Mouse (Mus musculus) gastrocnemius, postnatal 14 days (tissue): ENCODE results near the gene Hspb9. TPM values are rescaled to one million over a fixed set of nuclear protein-coding genes. Genes with fewer than 3 reads are reported as not detected.
A peak's percentile ranks its signal among the peaks of the same experiment; 100 is the strongest.

Experiments
- DNase-seq: peaks from one replicate; pipeline ENCODE4 v3.0.0; 2021; ENCODE audit warnings: mixed read lengths
- intact Hi-C: fragments of 180-260 bp; cut with DNase I; formaldehyde crosslinking; loops from one replicate; pipeline ENCODE4 v1.15.1; 2025; ENCODE audit warnings: low total_unique reads
- long read RNA-seq, 2 experiments: library from polyadenylated mRNA; stranded (forward); transcript quantifications; one replicate each; pipeline ENCODE4 v2.0.0; 2021
- total RNA-seq, 2 experiments: library from RNA; stranded (reverse); gene quantifications; 2 replicates each; pipeline ENCODE4 v1.2.3; 2021

Hspb9 gene
- not detected for total RNA-seq
- long read RNA-seq, experiment 1, result 0 reads
- long read RNA-seq, experiment 2, result 0 reads

DNA sequence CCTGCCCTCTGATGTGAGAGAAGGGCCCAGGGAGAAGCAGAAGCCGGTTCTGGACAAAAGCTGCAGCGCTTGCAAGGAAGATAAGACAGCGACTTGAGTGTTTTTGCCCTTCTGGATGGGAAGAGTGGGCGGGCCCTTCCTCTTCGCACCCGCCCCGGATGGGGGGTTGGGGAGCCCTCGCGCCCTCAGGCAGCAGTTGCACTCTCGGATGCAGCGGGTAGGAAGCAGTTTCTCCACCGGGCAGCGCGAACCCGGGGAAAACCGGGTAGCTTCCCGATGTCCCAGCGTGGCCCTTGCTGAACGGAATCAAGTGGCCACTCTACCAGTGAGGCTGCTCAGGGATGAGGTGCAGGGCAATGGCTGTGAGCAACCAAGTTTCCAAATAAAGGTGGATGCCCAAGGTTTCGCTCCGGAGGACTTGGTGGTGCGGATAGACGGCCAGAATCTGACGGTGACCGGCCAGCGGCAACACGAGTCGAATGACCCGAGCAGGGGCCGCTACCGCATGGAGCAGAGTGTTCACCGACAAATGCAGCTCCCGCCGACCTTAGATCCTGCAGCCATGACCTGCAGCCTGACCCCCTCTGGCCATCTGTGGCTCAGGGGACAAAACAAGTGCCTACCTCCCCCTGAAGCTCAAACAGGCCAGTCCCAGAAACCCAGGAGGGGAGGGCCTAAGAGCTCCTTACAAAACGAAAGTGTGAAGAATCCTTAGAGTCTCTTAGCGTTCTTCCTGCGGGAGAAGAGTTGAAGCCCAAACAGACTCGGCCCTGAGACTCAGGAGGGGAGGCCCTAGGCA, at the start of gene Hspb9:
Gene Hspb9 (plus strand): TSS at position 116 of the 799 bp plus-strand sequence.
- peak; percentile 70 for DNase-seq

GRCm38 (mm10) chr11:100671049-100671448, 42.6 kb upstream of the Hspb9 start:
- intact Hi-C loops, result no loop called here
- no peak for DNase-seq

More for the DNA sequence above, at the start of gene Hspb9:
- intact Hi-C loops, result loop anchor here (2.0 kb wide), 1 partner anchor 47 kb away; no protein-coding TSS in a partner anchor

DNA sequence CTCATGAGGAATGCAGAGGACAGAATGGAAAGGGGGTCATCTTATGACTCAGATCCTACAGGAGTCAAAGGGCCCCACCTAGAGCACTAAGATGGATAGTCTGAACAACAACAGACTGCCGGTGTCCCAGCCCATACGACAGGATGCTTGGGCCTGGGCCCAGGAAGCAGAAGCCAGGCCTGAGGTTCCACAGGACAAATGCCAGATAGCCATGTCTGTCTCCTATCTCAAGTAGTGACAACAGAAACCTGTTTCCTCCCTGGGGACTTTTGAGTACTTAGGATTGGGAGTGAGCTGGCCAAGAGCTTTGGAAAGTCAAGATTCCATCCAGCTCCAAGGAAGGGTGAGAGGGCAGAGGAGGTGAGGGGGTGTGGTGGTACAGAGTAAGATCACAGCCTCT, 41.7 kb upstream of the Hspb9 start:
- intact Hi-C loops, result no loop called here
- DNase-seq, result no peak

DNA sequence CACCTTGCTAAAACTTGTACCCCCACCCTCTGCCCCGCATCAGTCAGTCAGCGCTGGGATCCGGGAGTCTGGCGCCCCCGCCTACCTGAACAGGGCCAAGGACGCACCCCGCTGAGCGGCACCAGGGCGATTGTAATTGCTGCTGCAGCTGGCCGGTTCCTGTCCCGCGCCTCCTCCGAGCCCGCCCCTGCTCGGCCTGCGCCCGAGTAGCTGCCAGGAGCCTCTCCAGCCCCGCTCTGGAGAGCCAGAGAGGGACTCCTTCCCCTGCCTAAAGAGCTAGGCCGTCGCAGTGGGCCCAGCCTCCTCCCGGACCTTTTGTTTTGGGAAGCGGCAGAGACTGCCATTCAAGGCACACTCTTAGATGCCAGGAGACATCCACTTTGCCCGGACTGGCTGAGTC, 40.5 kb upstream of the Hspb9 start:
- peak; percentile 84 for DNase-seq
- intact Hi-C loops, result no loop called here

DNA sequence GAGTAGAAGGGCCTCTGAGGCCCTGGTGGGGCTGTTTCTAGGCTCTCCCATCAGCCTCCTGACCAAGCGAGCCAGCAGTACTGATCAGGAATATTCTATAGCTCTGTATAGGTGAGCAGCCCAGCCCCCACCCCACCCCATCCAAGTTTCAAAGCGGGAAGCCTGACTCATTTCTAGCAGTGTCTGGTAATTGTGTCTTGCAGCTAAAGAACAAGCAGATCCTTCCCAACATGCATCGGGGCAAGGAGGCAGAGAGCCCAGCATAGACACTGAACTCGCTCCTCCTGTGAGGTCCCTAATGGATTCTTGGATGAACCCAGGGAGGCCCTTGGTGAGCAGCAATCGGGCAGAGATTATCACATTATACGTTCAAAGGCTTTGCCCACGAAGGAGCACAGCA, 35.8 kb upstream of the Hspb9 start:
- DNase-seq, result no peak
- intact Hi-C loops, result no loop called here

DNA sequence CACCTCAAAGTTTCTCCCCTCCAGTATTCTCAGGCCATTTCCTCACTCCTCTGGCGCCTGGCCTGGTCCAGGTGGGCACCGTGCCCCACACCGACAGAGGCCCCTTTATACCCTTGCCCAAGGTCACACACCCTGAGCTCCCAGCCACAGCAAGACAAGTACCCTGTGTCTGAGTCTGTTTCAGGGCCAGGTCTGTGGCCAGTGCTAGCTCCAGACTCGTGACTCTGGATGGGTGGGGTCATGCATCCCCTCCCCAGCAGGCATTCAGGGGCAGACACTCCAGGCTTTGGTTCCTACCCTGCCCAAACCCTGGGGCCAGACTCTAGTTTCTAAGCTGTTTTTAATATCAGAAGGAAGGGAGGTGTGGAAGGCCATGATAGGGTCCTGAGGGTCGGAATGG, 31.8 kb upstream of the Hspb9 start:
- intact Hi-C loops, result no loop called here
- no peak for DNase-seq

- DNase-seq, result no peak
- intact Hi-C loops, result no loop called here
These were observed 31.1 kb upstream of the Hspb9 start for GRCm38 (mm10) chr11:100682526-100682925.

DNA sequence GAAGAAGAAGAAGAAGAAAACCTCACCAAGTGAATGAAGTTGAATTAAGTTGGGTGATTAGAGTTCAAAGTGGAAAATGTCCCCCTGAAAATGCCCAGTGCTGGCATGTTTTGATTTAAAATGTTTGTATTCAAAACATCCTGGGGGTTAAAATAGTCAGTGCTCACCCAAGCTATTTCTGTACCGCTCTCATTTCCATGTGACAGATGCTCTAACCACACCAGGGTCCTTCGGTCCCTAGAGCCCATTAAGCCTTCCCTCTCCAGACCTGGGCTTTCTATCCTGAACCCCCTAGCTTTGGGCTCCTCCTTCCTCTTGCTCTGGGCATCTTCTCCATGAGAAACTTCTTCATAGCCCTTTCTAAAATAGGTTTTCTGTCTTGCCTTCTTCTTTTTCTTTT, 29.6 kb upstream of the Hspb9 start:
- intact Hi-C loops, result no loop called here
- no peak for DNase-seq

DNA sequence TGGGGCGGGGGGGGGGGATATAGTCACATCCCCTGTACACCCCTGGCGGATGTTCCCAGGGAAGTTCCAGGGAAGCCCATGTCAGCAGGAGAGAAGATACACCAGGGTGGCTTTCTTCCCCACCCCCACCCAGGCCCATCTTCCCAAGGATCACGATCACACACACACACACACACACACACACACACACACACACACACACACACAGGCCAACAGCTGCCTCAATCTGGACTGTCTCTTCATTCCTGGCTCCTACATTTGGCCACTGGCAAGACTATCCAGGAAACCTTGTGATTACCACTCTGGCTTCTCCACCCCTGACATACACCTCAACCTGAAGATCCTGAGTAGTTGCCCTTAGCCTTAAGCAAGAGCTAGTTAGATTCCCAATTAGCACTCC, 28.3 kb upstream of the Hspb9 start:
- intact Hi-C loops, result no loop called here
- no peak for DNase-seq

DNA sequence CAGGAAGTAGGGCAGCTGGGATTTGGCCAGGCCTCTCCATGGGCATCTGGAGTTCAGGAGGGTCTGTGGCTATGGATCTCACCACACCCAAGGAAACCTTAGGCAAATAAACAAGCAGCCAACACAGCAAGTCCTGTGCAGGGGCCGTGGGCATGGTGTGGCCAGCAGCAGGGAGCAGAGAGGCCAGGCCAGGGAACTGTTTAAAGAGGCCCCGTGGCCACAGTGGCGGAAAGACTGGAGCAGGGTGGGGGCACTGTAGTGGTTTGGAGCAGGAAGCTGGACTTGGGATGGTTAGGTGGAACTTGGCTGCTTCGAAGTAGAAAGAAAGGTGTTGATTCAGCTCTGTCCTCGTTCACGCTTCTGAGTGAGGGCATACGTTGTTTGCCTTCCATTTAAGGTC, 26.4 kb upstream of the Hspb9 start:
- DNase-seq, result no peak
- intact Hi-C loops, result no loop called here

DNA sequence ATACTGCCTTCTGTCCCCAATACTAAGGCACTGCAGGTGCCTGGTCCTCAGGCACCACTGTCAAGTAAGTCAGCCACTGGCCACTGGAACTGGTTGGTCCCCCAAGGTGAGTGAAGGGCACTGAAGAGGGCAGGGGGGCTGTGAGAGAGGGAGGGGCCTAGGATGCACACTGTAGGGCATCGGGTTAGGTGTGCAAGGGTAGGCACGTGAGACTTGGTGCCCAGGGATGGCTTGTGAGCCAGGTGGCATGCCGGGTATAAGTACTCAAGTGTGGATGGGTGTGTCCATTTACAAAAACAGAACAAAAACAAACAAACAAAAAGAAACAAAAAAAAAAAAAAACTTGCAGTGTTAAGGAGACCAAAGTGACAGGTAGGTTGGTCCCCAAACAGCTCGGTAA, 25.2 kb upstream of the Hspb9 start:
- no peak for DNase-seq
- intact Hi-C loops, result no loop called here

DNA sequence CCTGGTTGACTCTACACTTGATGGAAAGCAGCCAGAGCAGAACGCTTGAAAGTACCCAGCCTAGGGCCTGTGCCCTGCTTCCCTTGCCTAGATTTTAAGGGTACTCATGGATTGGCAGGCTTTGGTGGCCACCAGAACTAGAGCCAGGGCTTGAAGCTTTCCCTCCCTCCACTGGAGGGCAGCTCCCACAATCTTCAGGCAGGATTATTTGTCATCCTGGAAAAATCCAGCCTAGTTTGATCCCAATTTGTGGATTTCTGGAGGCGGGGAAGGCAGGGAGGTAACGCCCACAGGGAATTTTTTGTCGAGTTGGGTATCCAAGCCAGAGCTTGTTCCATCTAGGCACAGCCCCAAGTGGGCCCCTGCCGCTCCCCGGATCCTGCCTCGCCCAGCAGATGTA, 23.3 kb upstream of the Hspb9 start:
- no peak for DNase-seq
- intact Hi-C loops, result no loop called here

DNA sequence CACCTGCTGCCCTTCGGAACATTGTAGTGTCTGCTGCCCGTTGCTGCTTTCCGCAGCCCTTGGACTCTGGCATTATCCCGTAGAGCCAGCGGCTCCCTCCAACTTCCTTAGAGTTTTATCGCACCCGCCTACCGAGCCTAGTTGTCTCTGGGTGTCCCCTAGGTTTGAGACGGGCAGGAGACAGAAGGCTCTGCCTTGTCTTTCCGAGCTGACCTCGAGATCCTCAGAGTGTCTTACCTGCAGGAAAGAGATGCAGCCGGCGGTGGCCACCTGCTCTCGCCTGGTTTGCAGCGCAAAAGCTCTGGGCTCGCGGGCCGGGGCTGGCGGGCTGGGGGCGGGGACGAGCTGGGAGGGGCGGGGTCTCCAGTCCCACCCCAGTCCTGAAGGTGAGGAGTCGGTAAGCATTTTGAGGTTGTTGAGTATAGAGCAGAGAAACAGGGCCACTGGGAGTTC, 21.5 kb upstream of the Hspb9 start, which contains the start of gene Zfp385c:
Gene Zfp385c (minus strand): TSS at position 292 of the 453 bp plus-strand sequence.
- no peak for DNase-seq
- intact Hi-C loops, result no loop called here

DNA sequence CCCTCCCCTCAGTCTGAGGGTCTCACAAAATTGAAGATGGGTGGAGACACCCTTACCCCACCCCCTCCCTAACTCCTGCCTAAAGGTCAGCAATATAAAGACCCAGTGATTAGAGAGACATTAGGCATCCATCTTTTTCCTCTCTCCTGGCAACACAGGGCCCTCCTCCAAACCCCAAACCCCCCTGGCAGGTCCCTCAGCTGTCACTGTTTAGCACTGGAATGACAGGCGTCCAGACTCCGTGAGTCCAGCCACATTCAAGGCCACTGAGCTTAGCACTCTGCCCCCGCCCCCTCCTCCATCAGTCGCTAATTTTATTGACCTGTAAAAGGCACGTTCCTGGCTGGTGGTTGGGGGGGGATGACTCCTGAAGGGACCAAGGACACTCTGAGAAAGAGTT, 20.5 kb upstream of the Hspb9 start:
- DNase-seq, result no peak
- intact Hi-C loops, result no loop called here

DNA sequence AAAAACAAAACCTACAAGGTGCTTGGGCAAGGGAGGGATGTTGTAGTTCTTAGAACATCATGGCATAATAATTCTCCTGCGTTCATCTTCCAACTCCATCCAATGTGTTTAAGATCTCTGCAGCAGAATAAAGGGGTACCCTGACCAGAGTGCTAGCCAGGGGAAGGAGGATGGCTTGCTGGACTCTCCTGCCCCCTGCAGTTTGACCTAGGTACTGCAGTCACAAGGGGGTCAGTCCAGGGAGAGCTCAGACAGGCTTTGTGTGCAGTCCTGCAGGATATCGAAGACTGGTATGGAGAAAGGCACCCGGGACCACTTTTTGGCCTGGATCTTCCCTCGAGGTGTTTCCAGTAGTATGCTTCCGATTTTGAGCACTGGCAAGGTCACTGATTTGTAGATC, 18.7 kb upstream of the Hspb9 start:
- intact Hi-C loops, result no loop called here
- DNase-seq, result peak; percentile 78

DNA sequence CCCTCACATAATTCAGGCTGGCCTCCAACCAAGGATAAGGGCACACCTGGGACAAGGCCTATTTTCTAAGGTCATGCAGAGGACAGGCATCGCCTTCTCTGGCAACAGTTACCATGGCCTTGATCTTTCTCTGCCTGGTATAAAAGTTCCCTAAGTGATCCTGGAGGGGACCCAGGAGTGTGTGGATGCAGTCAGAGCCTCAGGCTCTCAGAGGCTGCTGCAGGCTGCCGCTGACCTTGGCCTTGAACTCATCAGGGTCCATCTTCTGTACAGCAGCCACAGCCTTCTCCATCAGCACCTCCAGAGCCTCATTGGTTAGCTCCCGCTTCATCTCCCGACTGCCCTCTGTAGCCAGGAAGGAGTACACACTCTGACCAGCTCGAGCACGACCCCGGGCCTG, 15.7 kb upstream of the Hspb9 start:
- DNase-seq, result no peak
- intact Hi-C loops, result loop anchor here (2.0 kb wide), 1 partner anchor 67 kb away; no protein-coding TSS in a partner anchor

GRCm38 (mm10) chr11:100700710-100701109, 12.9 kb upstream of the Hspb9 start:
- no peak for DNase-seq
- intact Hi-C loops, result loop anchor here (5.0 kb wide), 1 partner anchor 128 kb away; the partner anchor contains the start of gene Cnp

DNA sequence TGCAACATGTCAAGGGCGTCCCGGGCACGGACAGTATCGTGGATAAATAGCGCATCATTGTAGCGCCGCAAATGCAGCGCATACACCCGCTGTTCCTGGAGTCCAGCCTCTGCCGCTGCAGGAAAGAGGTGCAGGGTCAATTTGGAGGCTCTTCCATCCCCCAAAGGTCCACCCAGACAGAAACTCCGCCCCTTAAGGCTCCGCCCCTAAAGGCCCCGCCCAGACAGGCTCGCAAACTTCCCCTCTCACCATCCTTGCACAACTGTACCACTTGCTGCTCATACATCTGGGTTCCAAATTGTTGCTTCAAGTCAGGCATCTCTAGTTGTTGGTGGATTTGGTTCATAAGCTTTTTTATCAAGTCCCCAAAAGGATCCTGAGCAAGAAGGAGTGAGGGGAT, 12.3 kb upstream of the Hspb9 start:
- DNase-seq, result peak; percentile 65
- intact Hi-C loops, result loop anchor here (5.0 kb wide), 1 partner anchor 129 kb away; the partner anchor contains the start of gene Cnp

GRCm38 (mm10) chr11:100702081-100702851, 11.4 kb upstream of the Hspb9 start:
- peak; percentile 55 for DNase-seq
- intact Hi-C loops, result loop anchor here (2.0 to 5.0 kb wide), 2 partner anchors 75 to 130 kb away; partner anchors contain the start of gene Cnp

DNA sequence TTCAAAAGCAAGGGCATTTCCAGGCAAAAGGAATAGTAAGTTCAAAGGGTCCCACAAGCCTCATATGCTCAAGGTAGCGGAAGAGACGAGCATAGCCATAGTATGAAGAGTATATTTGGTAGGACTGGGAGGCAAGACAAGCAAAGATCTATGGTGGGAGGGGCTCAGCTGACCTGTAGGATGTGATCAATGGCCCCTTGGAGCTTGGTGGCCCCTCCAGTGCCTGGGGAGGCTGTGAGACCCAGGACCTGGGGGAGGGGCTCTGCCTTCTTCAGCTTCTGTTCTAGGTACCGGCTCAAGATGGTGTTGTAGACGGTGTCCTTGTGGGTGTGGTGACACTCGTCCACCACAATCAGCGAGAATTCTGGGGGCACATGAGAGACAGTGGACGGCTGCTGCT, 10.7 kb upstream of the Hspb9 start:
- intact Hi-C loops, result loop anchor here (2.0 to 5.0 kb wide), 2 partner anchors 76 to 131 kb away; partner anchors contain the start of gene Cnp
- no peak for DNase-seq
